Mouse (Mus musculus): ENCODE measurements at regions not wholly inside any gene's neighbourhood (a gene's known extent, or its start where the extent isn't known, plus 50 kb on each side); places are given as distances from the start of the nearest gene placed in this dataset.

DNA sequence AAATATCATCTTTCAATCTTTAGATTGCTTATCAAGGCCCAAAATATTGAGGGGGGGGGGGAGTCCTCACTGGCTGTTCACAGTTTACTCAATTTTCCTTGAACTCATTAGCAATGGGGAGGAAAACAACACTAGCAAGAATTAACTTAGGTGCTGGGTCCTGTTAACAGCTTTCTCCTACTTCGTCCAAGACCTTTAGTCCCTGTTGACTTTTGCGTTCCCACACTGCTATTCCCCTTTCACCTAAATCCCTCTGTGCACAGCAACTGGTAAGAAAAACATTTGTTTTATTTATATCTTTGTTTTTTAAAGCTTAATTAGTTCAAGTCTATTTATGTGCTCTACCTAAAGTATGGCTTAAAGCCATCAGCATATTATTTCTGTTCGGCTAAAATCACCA is 240.3 kb downstream of the Rnf152 start:
- DNase-seq: no peak

GRCm38 (mm10) chr1:105115391-105115790 is 241.1 kb downstream of the Rnf152 start:
- DNase-seq: no peak

DNA sequence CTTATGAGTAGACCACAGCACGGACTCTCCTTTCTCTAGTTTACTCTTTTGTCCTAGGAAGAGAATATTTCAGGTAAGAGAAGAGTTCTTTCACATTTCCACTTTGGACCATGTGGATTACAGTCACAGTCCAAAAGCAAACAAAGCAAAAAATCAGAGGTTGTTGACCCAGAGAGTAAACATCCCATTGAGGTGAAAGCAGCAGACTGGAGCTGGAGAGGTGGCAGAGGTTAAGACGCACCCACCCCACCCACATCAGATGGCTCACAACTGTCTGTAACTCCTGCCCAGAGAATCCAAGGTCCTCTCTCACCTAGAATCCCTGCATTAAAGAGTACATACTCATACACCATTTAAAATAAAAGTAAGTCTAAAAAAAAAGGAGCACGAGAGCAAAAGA is 241.7 kb downstream of the Rnf152 start:
- no peak for DNase-seq

DNA sequence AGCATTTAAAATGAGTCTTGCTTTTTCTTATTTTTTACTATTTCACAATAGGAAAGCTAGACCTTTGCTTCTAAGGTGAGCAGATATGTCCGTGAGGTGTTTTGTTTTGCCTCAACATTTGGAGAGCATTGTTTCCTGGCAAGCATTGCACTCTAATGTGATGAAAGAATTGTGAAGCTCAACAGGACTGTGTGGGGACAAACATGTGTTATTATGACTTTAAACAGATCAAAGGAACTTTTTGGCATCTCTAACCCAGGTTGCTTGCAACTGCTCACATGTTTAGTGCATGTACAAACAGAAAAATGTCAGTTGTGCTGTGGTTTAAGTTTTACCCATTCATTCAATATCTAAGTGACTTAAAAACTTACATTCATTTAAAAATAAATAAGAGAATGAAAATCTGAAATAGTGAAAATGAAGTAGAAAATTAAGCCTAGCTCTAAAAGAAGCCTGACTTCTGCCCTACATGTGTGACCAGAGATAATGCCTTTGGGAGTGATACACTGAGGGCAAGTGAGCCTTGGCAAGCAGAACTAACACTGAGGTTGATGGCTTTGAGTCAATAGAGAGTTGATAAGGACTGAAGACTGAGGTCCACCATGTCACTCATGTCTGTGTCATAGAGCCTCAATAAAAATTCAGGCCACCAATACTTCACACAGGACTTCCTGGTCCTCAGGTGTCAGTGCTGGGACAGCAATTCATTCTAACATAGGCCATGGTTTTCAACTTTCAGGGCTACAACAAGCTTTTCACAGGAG is 243.6 kb downstream of the Rnf152 start:
- DNase-seq: no peak

DNA sequence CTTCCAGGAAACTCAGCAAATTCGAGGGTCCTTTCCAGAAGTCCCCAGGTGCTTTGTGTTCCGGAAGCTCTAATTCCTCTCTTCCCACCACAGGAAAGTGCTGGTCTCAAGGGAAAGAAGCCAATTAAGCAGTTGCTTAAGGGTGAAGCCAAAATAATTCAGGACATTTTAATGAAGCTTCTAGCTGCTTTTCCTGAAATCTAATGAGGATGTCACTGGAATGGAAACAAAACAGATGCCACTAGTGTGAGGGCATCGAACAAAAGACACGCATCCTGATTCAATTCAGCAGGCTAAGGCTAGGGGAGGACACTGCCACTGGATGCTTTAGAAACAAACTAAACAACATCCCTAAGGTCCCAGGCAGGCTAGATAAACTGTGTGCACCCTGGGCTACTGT is 245.3 kb downstream of the Rnf152 start:
- no peak for DNase-seq

GRCm38 (mm10) chr1:105110581-105111210 is 245.8 kb downstream of the Rnf152 start:
- DNase-seq: no peak

GRCm38 (mm10) chr1:105107836-105108235 is 248.7 kb downstream of the Rnf152 start:
- peak in 1 of 2 experiments; percentile 2 for DNase-seq

- no peak for DNase-seq
Observed at GRCm38 (mm10) chr1:105107257-105107656, 249.3 kb downstream of the Rnf152 start.

- no peak for DNase-seq
Observed at GRCm38 (mm10) chr1:105105211-105105610, 251.3 kb downstream of the Rnf152 start.

DNA sequence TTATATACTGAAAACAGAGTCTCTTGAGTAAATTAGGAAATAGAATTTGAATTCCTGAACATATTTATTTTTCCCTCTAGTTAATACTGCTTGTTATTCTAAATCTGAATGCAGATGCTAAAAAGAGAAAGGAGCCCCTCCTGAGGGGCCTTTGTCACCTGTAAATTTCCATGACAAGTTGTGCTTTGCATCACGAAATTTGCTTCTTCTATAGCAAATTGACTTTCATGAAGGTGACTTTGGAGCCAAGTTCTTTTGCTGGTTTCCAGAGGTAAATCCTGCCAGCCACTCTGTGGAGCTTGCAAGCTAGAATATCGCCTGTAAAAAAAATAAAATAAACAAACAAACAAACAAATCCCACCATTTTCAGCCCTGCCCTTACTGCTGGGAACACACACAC is 261.4 kb downstream of the Rnf152 start:
- no peak for DNase-seq

DNA sequence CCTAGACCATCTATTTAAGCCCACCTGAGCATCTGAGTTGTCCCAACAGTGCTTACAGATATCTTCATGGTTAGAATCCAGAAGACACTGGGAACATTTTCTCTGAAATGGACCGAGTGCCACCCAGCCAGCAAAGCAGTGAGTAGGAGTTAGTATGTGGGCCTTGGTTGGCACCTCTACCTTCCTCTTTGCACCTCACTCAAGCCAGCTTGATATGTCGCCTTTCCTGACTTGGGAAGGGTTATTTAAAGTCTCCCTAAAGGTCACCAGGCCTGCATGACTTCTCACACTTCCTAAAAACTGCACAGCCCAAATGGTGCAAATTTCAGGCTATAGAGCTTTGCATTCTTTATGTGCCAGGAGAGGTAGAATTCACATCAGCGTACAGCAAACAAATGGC is 262.0 kb downstream of the Rnf152 start:
- no peak for DNase-seq

DNA sequence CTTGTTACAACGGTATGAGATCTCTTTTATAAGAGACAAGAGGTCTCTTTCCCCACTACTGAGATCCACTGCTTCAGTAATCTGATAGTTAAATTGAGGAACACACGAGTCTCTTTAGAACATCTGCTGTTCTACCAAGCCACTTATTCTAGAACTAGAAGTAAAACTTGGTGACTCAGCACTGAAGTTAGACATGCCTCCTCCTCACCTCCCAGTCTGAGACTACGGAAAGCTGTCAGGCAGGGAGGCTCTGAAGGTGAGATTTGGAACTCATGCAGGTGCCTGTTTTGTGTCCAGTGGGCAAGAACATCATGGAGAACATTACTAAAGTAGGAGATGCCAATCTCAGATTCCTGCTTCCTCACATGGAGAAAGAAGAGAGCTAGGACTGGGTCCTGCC is 262.6 kb downstream of the Rnf152 start:
- DNase-seq: no peak

DNA sequence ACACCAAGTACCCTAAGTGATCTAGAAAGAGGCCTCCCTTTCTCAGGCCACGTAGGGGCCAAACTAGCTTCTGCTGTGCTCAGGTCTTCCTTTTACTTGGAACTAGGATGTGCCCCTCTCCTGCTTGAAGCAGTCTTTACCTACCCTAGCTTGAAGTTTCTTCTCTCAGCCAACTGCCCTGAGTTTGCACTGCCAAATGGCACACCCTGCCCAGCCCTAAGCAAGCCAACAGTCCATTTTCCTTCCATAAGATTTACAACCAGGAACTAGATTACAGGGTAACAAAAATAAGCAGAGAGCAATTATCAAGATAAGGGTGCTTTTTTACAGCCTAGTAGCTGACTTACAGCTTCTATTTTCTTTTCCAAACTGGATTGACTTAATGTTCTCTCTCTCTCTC is 263.5 kb downstream of the Rnf152 start:
- DNase-seq: no peak

DNA sequence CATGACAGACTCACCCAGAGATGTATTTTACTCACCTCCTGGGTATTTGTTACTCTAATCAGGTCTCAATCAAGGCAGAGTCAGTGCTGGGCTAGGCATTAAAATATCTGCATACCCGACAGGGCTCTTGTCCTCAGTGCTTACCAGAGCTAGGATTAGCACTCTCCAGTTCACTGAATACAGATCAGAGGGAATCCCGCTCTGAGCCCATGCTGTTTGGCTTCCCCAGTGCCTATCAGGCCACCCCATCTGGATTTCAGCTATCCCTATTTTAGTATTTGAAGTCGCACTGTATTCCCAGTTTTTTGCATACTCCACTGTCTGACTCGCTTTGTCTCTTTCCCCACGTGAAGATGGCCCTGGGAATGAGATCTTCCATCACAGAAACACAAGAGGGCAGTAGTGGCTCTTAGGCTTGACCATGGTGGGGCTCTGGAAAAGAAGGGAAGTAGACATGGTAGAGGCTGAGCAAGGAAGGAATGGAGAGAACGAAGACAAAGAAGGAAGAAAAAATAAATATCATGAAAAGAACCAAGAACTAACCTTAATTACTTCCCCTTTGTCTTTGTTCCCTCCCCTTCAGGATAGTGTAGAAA is 264.1 kb downstream of the Rnf152 start:
- peak in 1 of 2 experiments; percentile 9 for DNase-seq

DNA sequence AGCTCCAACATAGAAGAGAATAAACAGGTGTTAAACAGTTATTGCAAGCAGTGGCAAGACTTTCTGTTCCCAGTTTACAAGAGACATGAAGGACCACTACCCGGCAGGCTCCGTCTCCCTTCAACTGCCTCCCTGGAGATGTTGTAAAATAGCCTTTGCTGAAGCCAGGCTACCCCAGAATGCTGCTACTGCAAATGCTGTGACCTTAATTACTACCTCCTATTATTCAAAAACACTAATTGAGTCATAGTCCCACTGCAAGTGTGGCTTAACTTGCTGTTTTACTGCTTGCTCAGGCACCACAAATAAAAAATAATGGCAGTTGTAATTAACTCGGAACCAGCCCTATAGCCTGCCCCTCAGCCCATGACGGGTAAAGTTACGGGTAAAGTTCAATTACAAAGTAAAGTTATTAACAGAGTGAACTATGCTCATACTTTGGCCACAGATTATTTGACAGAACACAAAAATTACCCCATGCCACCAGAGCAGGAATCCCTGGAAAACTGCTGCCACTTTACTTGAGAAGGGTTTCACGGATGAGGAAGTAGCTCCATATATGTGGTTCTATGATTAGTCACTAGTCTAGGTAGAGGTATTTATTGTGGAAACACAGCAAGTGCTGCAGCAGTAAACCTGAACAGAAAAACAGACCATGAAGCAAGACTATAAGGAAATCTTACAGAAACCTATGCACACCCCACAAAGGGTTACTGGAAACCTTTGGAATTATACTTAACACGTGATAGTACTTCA is 267.6 kb downstream of the Rnf152 start:
- no peak for DNase-seq

GRCm38 (mm10) chr1:105087623-105088022 is 268.9 kb downstream of the Rnf152 start:
- DNase-seq: no peak

DNA sequence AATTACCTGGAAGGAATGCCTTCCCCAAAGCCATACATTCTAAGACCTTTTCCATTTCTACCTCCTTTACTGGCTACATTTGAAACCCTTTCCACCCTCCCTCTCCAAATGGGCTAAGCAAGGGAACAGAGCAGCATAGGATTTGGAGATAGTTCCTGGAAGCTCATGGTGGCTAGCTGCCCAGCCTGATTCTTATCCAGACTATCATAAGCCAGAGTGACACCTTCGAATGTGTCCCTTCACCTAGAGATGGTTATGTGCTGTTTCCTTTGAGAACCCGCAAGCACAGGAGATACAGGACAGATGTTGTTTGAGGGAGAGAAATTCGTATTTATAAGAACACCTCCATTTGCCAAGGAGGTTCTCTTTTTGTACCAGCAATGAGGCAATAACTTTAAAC is 272.0 kb downstream of the Rnf152 start:
- DNase-seq: no peak

GRCm38 (mm10) chr1:105083551-105084103 is 272.9 kb downstream of the Rnf152 start:
- no peak for DNase-seq

GRCm38 (mm10) chr1:105082823-105083550 is 273.5 kb downstream of the Rnf152 start:
- no peak for DNase-seq

DNA sequence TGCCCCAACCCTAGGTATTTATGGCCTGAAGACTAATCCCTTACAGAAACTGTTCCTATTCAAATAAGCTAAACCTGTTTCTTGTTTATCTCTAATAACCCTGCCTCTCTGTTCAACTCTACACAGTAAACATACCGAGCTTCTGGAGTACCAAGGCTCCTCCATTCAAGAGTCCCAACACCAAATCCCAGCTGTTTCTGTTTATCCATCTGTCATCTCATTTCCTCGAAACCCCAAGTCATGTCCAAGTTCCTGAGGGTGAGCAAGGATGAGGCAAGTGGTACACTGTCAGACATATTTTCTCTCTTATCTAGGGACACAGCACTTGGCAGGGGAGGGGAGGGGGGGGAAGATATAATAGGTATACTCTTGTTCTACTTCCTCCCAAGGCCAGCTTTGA is 274.6 kb downstream of the Rnf152 start:
- DNase-seq: no peak

DNA sequence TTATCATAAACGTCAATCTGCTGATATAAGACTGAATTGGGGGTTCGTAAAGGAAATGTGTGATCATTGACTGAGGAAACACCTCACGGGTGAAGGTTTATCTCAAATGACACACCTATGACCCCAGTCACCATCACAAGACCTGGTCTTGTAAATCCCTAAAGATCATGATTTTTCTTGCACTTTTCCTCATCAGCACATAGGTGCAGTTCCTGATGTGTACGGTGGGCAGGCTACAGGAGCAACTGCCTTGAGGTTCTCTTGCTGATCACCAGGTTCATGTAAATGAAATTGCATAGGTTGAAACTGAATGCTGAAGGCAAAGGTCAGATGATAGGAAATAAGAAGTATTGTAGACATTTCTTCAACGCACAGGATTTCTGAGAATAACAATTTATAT is 277.1 kb downstream of the Rnf152 start:
- no peak for DNase-seq

- no peak for DNase-seq
Observed at GRCm38 (mm10) chr1:105075728-105076127, 280.8 kb downstream of the Rnf152 start.

All from lung, adult 18-20 months (tissue).